Mouse (Mus musculus) kidney, embryonic 16.5 days (tissue): Measurements from ENCODE around the gene Phf12. TPM values are rescaled to one million over a fixed set of nuclear protein-coding genes. Genes with fewer than 3 reads are reported as not detected.

Experiments
- ATAC-seq: fragments of 200-750 bp; cut with Nextera tagmentation; 2 replicates; pipeline ENCODE4 v1.8.0; 2017; ENCODE audit warnings: moderate TSS enrichment; ENCODE audit not compliant: low FRiP score, low TSS enrichment
- H3K27ac ChIP-seq: fragments of 300-500 bp; sonication (generic); 2 replicates; pipeline ENCODE4 v1.5.1; 2014; ENCODE audit warnings: low read length
- H3K27me3 ChIP-seq: fragments of 300-500 bp; sonication (generic); 2 replicates; pipeline ENCODE4 v1.6.1; 2014; ENCODE audit warnings: low read length, control low read depth, mixed read lengths; ENCODE audit not compliant: insufficient read depth
- H3K36me3 ChIP-seq: fragments of 300-500 bp; sonication (generic); 2 replicates; pipeline ENCODE4 v1.6.1; 2014; ENCODE audit warnings: low read length, control low read depth, mixed read lengths; ENCODE audit not compliant: insufficient read depth
- H3K4me1 ChIP-seq: fragments of 300-500 bp; sonication (generic); 2 replicates; pipeline ENCODE4 v1.6.1; 2014; ENCODE audit warnings: low read length, control low read depth, mixed read lengths; ENCODE audit not compliant: insufficient read depth
- H3K4me2 ChIP-seq: fragments of 300-500 bp; sonication (generic); replicated peaks from 2 replicates; pipeline ENCODE4 v1.6.1; 2014; ENCODE audit warnings: low read depth, low read length
- H3K4me3 ChIP-seq: fragments of 300-500 bp; sonication (generic); 2 replicates; pipeline ENCODE4 v1.5.1; 2014; ENCODE audit warnings: mild to moderate bottlenecking, low read length
- H3K9ac ChIP-seq: fragments of 300-500 bp; sonication (generic); replicated peaks from 2 replicates; pipeline ENCODE4 v1.6.1; 2014; ENCODE audit warnings: low read length
- H3K9me3 ChIP-seq: fragments of 300-500 bp; sonication (generic); 2 replicates; pipeline ENCODE4 v1.6.1; 2016; ENCODE audit warnings: low read length, control low read depth
- WGBS: fragments of 180-500 bp; shearing (Covaris S2); extraction: QIAGEN DNeasy Blood & Tissue Kit; methylation state at CpG from one replicate; pipeline ENCODE4 v1.1.7; 2014; 5-methylcytosine and 5-hydroxymethylcytosine counted together
- polyA plus RNA-seq: library from polyadenylated mRNA; unstranded; fragments of >200 nt; fragmentation: Nextera tagmentation; extraction: Ambion mirVana; gene quantifications from 2 replicates; pipeline ENCODE4 v1.2.1, GENCODE M21; 2015

The Phf12 gene
- polyA plus RNA-seq, 1 experiment from 2014 or later: 15.9 TPM

- H3K27ac ChIP-seq: no peak overlapping the region
Observed at GRCm38 (mm10) chr11:77967114-77967513, 15.4 kb upstream of the Phf12 start.

GRCm38 (mm10) chr11:77968786-77969185 is 13.8 kb upstream of the Phf12 start:
- Histone ChIP-seq H3K4me3 (no peak overlapping the region), H3K4me2 (no peak overlapping the region), H3K27ac (no peak overlapping the region), H3K9ac (no peak overlapping the region), H3K36me3 (no peaks in the 10 kb centered on the region), H3K27me3 (peaks cover 6% of the 10 kb centered on the region; the same call in 1 of the 2 replicates), H3K4me1 (peaks cover 11% of the 10 kb centered on the region), H3K9me3 (no peaks in the 10 kb centered on the region)
- WGBS: 73% methylated on average over 3 of the region's 4 CpGs
- ATAC-seq: no peak

More at GRCm38 (mm10) chr11:77967114-77967513, 15.4 kb upstream of the Phf12 start:
- H3K4me2 ChIP-seq: no peak overlapping the region
- no peak overlapping the region for H3K4me3 ChIP-seq
- peaks cover 11% of the 10 kb centered on the region for H3K4me1 ChIP-seq
- WGBS: 2% methylated on average over 4 of the region's 4 CpGs
- H3K9me3 ChIP-seq: no peaks in the 10 kb centered on the region
- no peaks in the 10 kb centered on the region for H3K36me3 ChIP-seq
- peaks cover 6% of the 10 kb centered on the region; the same call in 1 of the 2 replicates for H3K27me3 ChIP-seq
- no peak; the same call in 1 of the 2 replicates for ATAC-seq
- no peak overlapping the region for H3K9ac ChIP-seq

GRCm38 (mm10) chr11:77970718-77971117 is 11.8 kb upstream of the Phf12 start:
- H3K36me3 ChIP-seq: no peaks in the 10 kb centered on the region
- H3K9ac ChIP-seq: no peak overlapping the region
- H3K27ac ChIP-seq: no peak overlapping the region
- 87% methylated on average over 6 of the region's 6 CpGs for WGBS
- H3K4me2 ChIP-seq: no peak overlapping the region
- no peaks in the 10 kb centered on the region for H3K9me3 ChIP-seq
- no peak for ATAC-seq
- H3K27me3 ChIP-seq: peaks cover 8% of the 10 kb centered on the region
- peaks cover 3% of the 10 kb centered on the region; the same call in 1 of the 2 replicates for H3K4me1 ChIP-seq
- no peak overlapping the region for H3K4me3 ChIP-seq

- Histone ChIP-seq H3K4me3 (no peak overlapping the region), H3K4me1 (no peaks in the 10 kb centered on the region), H3K9me3 (no peaks in the 10 kb centered on the region), H3K27ac (no peak overlapping the region), H3K36me3 (no peaks in the 10 kb centered on the region), H3K9ac (no peak overlapping the region), H3K27me3 (peaks cover 24% of the 10 kb centered on the region), H3K4me2 (no peak overlapping the region)
- 84% methylated on average over 7 of the region's 7 CpGs for WGBS
- no peak for ATAC-seq
Observed at GRCm38 (mm10) chr11:77973520-77973919, 9.0 kb upstream of the Phf12 start.

- WGBS: 40% methylated on average over 15 of the region's 15 CpGs
Observed at GRCm38 (mm10) chr11:77974325-77974724, 8.2 kb upstream of the Phf12 start.

GRCm38 (mm10) chr11:77975873-77976272 is 6.7 kb upstream of the Phf12 start:
- 38% methylated on average over 4 of the region's 4 CpGs for WGBS

More at GRCm38 (mm10) chr11:77974325-77974724, 8.2 kb upstream of the Phf12 start:
- Histone ChIP-seq H3K9ac (no peak overlapping the region), H3K36me3 (no peaks in the 10 kb centered on the region), H3K9me3 (no peaks in the 10 kb centered on the region), H3K4me1 (no peaks in the 10 kb centered on the region), H3K27ac (no peak overlapping the region), H3K4me2 (no peak overlapping the region), H3K4me3 (no peak overlapping the region), H3K27me3 (peaks cover 24% of the 10 kb centered on the region)
- ATAC-seq: no peak

GRCm38 (mm10) chr11:77978161-77978560 is 4.4 kb upstream of the Phf12 start:
- Histone ChIP-seq H3K36me3 (no peaks in the 10 kb centered on the region), H3K9me3 (no peaks in the 10 kb centered on the region), H3K27me3 (peaks cover 24% of the 10 kb centered on the region), H3K9ac (no peak overlapping the region), H3K4me1 (peaks cover 5% of the 10 kb centered on the region; the same call in 1 of the 2 replicates), H3K4me3 (no peak overlapping the region), H3K27ac (no peak overlapping the region), H3K4me2 (no peak overlapping the region)
- no peak for ATAC-seq
- 85% methylated on average over 6 of the region's 6 CpGs for WGBS

More at GRCm38 (mm10) chr11:77975873-77976272, 6.7 kb upstream of the Phf12 start:
- no peaks in the 10 kb centered on the region for H3K4me1 ChIP-seq
- H3K27me3 ChIP-seq: peaks cover 24% of the 10 kb centered on the region
- no peak overlapping the region for H3K4me3 ChIP-seq
- ATAC-seq: no peak
- H3K4me2 ChIP-seq: no peak overlapping the region
- H3K9me3 ChIP-seq: no peaks in the 10 kb centered on the region
- H3K36me3 ChIP-seq: no peaks in the 10 kb centered on the region
- H3K9ac ChIP-seq: no peak overlapping the region
- H3K27ac ChIP-seq: no peak overlapping the region

GRCm38 (mm10) chr11:77979221-77979809 is 3.2 kb upstream of the Phf12 start:
- WGBS: 79% methylated on average over 8 of the region's 8 CpGs
- Histone ChIP-seq H3K4me1 (peaks cover 5% of the 10 kb centered on the region; the same call in 1 of the 2 replicates), H3K36me3 (no peaks in the 10 kb centered on the region), H3K27me3 (peaks cover 24% of the 10 kb centered on the region), H3K4me3 (no peak overlapping the region), H3K4me2 (no peak overlapping the region), H3K9ac (no peak overlapping the region), H3K27ac (no peak overlapping the region), H3K9me3 (no peaks in the 10 kb centered on the region)
- ATAC-seq: no peak

GRCm38 (mm10) chr11:77980281-77981204 is 2.0 kb upstream of the Phf12 start:
- Histone ChIP-seq H3K4me2 (no peak overlapping the region), H3K9me3 (no peaks in the 10 kb centered on the region), H3K27ac (no peak overlapping the region), H3K4me3 (no peak overlapping the region), H3K27me3 (peaks cover 15% of the 10 kb centered on the region), H3K9ac (no peak overlapping the region), H3K36me3 (no peaks in the 10 kb centered on the region), H3K4me1 (peaks cover 11% of the 10 kb centered on the region)
- no peak for ATAC-seq
- 31% methylated on average over 11 of the region's 11 CpGs for WGBS
